Mouse (Mus musculus): ENCODE measurements around the gene Abhd15.

- TF ChIP-seq POLR2A (IDR thresholded peaks at IDR 0.05; ENCODE audit: low read depth, low read length) (no peak), CTCF (IDR thresholded peaks at IDR 0.05; ENCODE audit: extremely low read depth, insufficient read depth, insufficient read length, insufficient replicate concordance) (no peak)
These were observed 7.5 kb upstream of the Abhd15 start for GRCm38 (mm10) chr11:77507426-77507825.
